Mouse (Mus musculus): ENCODE results near the gene Tesk2.

- TF ChIP-seq GATA1 (IDR thresholded peaks at IDR 0.05; ENCODE audit: borderline replicate concordance, low read length) (no peak), FLI1 (IDR thresholded peaks at IDR 0.05; ENCODE audit: low read length) (no peak)
Measured at GRCm38 (mm10) chr4:116738972-116739751, 18.4 kb downstream of the Tesk2 start.
